Mouse (Mus musculus): ENCODE data around the gene Rgr.
"Not testable (repeated sequence)": the region's sequence is repeated elsewhere in the genome, so short reads cannot be mapped to it uniquely, and the experiment has no call there.

The Rgr gene

GRCm38 (mm10) chr14:37002852-37003251, 45.9 kb downstream of the Rgr start:
- no peak for DNase-seq (ENCODE audit: low read depth, low spot score)

GRCm38 (mm10) chr14:37000780-37001179, 48.0 kb downstream of the Rgr start:
- DNase-seq (ENCODE audit: low read depth, low spot score) = not testable (repeated sequence)

- DNase-seq (ENCODE audit: low read depth, low spot score) = no peak
Measured at GRCm38 (mm10) chr14:36989784-36990183, 59.0 kb downstream of the Rgr start.

GRCm38 (mm10) chr14:36985693-36986092, 63.1 kb downstream of the Rgr start:
- DNase-seq (ENCODE audit: low read depth, low spot score) = no peak
